Mouse (Mus musculus) layer of hippocampus, adult 18-20 months (tissue): ENCODE measurements around the gene Chtf18. TPM values are rescaled to one million over a fixed set of nuclear protein-coding genes. Genes with fewer than 3 reads are reported as not detected.
"Not testable (repeated sequence)": the region's sequence is repeated elsewhere in the genome, so short reads cannot be mapped to it uniquely, and the experiment has no call there.

Experiments
- DNase-seq, 2 experiments: peaks; one replicate each; pipeline ENCODE4 v3.0.0; 2022; ENCODE audit warnings: low spot score in 2 of 2
- long read RNA-seq: library from polyadenylated mRNA; stranded (forward); transcript quantifications from one replicate; pipeline ENCODE4 v2.0.0, GENCODE M21; 2021
- total RNA-seq, 2 experiments: library from RNA; stranded (reverse); gene quantifications; 2 replicates each; pipeline ENCODE4 v1.2.3; 2021

Gene Chtf18
- total RNA-seq: 1 to 10 TPM; 1.5 to 1.8 TPM
- long read RNA-seq, partial matches to known transcripts: 0 of 1 reads
- long read RNA-seq, other reads (novel, unspliced or antisense): 1 of 1 reads

DNA sequence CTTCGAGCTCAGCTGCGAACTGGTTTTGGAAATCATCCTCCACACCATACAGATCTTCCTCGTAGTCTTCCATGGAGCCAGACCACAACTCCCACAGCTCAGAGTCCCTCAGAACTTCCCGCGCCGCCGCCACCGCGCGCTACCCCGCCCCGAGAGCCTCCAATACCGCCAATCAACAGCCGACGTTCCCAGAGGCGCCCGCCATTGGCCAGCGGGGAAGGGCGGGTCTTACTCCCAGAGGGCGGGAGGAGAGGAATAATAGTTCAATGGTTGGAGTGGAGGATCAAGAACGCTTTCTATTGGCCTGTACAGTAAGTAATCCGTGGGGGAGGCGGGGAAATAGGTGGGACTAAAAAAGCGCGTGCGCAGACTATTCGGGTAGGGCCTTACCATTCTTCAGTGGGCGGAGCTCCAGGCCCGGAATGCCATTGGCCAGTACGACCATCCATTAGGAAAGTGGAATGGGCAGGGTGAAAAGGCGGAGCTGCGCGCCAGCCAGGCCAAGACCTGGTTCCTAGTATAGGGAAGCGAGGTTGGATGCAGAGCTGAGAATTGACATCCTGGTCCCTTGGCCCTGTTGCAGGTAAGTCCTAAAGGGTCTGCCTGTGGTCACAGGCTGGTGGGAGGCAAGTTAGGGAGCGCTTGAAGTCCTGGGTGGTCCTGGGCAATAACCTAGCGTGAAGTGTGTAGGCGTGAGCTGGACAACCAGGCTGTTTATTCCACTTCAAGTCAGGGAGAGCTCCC lies at the start of gene Chtf18, which contains the start of gene Rpusd1:
TSS of gene Chtf18 (minus strand) at position 155 of the 744 bp plus-strand sequence.
TSS of gene Rpusd1 (plus strand) at position 406 of the 744 bp plus-strand sequence.
- DNase-seq: peak; percentile 99 to 100

GRCm38 (mm10) chr17:25775318-25776062 lies 48.3 kb upstream of the Chtf18 start:
- no peak for DNase-seq

GRCm38 (mm10) chr17:25773549-25774120 lies 46.4 kb upstream of the Chtf18 start, which contains the start of gene Narfl:
Gene Narfl (plus strand): TSS chr17:25773776.
- peak; percentile 96 to 99 for DNase-seq

DNA sequence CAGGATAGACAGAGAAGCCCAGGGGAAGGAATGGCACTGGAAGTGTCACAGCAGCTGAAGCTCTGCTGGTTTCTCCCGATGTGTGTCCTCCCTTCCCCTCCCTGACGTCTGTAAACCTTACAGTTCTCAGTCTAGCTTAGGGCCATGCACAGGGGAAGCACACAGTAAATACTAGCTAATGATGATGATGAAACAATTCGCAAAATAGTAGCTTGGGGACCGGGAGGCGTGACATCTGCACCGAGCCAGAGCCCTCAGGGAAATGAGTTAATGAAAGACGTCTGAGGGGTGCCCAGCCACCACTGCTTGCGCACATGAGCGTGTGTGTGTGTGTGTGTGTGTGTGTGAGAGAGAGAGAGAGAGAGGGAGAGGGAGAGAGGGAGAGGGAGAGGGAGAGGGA lies 42.1 kb upstream of the Chtf18 start:
- DNase-seq: no peak

DNA sequence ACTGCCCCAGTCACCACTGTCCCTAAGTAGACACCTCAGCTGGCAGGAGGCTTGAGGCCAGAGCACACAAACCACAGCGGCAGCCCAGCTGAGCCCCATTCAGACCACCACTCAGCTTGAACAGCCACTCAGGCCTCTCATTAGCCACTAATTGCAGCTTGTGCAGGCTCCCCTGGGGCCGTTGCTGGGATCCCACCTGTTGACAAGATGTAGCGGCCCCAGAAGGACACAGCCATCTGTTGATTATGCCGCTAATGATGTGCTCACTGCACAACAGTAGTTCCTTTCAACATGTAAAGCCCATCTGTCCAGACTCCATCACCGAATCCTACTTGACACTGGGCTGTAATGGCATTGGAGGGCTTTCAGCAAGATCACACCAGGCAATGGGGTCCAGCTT lies 38.7 kb upstream of the Chtf18 start:
- no peak for DNase-seq

GRCm38 (mm10) chr17:25762591-25762990 lies 35.4 kb upstream of the Chtf18 start:
- no peak for DNase-seq

- DNase-seq: peak in 1 of 2 experiments; percentile 80
These were observed 34.3 kb upstream of the Chtf18 start for GRCm38 (mm10) chr17:25761561-25761970.

- no peak for DNase-seq
These were observed 32.9 kb upstream of the Chtf18 start for GRCm38 (mm10) chr17:25760148-25760547.

- DNase-seq: no peak
These were observed 30.5 kb upstream of the Chtf18 start for GRCm38 (mm10) chr17:25757691-25758090.

DNA sequence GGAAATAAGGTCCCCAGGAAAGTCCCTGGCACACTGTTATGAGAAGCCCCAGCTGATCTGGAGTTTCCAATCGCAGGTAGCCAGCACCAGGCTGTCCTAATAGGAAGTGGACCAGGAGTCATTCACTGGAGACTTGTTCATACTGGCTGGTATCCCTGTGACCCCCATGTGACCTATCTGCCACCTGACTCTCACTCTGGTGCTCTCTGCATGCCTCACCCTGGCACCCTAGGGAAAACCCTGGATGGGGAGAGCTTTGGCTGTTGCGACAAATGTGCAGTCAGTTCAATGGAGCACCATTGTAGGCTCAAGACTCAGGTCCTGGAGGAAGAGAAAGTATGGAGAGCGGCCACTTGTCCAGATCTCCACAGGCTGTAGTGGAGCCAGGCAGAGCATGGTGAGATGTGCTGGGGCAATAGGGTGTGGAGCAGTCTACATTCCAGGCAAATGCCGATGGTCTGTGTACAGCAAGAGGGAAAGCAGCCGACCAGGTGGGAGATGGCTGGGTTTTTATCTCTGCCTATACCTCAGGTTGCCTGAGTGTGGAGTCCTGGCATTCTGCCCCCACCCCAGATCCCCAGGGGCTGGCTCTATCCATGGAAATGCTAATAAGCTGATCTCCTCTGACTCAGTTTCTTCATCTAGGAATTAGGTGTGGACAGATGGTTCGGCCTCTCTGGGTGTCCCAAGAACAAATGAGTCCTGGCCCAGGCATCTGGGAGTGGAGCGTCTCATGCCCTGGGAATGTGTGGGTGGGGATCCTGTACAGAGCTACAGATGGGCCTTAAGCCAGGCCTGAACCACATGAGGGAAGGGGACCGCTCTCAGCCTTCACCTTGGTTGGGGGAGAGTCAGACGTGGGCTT lies 29.4 kb upstream of the Chtf18 start:
- no peak for DNase-seq

DNA sequence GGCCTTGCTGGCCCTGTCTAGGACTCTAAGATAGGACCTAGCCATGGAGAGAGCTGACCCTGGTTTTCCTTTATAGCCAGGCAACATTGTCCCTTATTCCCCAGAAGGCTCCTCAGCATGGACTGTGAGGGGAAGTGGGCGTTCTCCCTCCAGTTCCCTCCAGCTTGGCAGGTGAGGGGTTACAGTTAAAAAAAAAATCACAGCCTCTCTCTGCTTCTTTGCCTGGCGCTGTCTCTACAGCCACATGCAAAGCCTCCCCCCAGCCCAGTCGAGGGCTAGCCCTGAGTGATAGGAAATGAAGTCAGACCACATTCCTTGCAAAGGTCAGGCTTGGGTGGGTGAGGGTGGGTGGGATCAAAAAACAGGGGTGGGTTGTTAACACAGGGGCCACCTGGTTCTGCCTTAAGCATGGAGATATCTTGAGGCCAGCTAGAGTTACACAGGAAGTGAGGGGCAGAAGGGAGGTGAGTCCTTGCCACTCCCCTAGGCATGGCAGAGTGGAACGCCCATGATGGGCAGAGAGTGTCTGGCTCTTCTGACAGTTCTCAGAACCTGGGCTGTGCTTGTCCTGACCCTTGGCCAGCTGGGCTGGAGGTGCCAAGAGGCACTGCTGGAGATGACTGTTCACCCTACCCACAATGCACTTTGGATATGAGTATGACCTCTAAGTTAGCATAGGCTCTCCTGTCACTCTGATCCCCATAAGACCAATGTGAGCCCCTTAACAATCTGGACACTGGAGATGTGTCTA lies 28.6 kb upstream of the Chtf18 start:
- DNase-seq: no peak

- no peak for DNase-seq
These were observed 27.9 kb upstream of the Chtf18 start for GRCm38 (mm10) chr17:25755086-25755485.

- no peak for DNase-seq
These were observed 27.0 kb upstream of the Chtf18 start, which contains the start of gene Msln for GRCm38 (mm10) chr17:25754241-25754640. Gene Msln (minus strand): TSS chr17:25754378.

- no peak for DNase-seq
These were observed 24.2 kb upstream of the Chtf18 start for GRCm38 (mm10) chr17:25751446-25751845.

DNA sequence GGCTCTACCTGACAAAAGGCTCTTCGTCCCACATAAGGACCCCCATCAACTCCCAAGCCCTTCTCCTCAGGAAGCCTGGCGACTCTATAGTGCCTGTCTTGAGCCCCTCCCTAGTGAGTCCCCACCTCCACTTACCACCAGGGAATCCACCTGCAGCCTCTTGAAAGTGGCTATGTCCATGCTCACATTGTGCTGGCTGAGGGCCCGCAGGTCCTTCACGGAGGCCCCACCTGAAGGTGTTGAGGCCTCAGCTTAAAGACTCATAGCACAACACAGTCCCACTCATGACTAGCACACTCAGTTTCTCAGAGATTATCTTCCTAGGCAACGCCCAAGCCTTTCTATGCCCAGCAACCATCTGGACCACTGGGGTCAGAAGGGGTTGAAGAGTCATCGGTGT lies 22.1 kb upstream of the Chtf18 start:
- DNase-seq: no peak

- DNase-seq: no peak
These were observed 21.0 kb upstream of the Chtf18 start for GRCm38 (mm10) chr17:25748238-25748637.

- no peak for DNase-seq
These were observed 17.1 kb upstream of the Chtf18 start for GRCm38 (mm10) chr17:25744311-25744710.

DNA sequence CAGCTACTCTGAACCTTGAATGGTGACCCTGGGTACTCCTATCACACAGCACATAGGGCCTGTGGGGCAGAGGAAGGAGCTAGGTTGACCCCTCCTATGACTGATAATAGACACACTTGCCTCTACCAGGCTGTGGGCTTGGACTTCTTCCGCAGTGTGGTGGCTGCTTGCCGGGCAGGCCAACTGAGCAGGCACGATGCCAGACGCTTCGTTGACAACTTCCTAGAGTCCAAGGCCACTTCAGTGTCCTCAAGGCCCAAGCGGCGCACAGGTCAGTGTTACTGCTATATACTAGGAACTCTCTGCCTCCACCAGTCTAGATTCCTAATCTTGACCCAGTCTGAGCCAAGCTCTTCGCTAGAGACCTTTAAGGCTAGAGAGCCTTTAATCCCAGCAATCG lies 16.6 kb upstream of the Chtf18 start:
- DNase-seq: no peak

- not testable (repeated sequence) for DNase-seq
These were observed 14.3 kb upstream of the Chtf18 start for GRCm38 (mm10) chr17:25741471-25741870.

- no peak for DNase-seq
These were observed 11.6 kb upstream of the Chtf18 start for GRCm38 (mm10) chr17:25738861-25739260.
